Mouse (Mus musculus) left cerebral cortex, adult 9 months (tissue): ENCODE measurements around the gene Gpr158.

ENCODE experiments used
- DNase-seq, 2 experiments: peaks; one replicate each; pipeline ENCODE4 v3.0.0; 2022; ENCODE audit warnings: low spot score in 2 of 2

The Gpr158 gene

DNA sequence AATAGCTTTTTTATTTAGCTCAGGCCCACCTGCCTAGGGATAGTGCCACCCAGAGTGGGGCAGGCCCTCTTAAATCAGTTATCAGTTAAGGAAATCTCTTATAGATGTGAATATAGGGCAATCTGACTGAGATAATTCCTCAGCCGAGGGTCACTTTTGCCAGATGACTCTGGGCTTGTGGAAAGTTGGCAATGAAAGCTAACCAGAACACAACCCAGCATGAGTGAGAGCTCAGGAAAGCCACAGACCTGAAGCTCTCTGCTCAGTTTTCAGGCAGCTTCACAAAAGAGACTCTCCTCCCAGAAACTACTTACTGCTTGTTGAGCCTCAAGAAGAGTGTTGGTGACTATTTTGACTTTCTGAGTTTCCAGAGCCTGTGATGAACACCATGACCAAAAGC is 264.8 kb downstream of the Gpr158 start:
- DNase-seq: no peak

DNA sequence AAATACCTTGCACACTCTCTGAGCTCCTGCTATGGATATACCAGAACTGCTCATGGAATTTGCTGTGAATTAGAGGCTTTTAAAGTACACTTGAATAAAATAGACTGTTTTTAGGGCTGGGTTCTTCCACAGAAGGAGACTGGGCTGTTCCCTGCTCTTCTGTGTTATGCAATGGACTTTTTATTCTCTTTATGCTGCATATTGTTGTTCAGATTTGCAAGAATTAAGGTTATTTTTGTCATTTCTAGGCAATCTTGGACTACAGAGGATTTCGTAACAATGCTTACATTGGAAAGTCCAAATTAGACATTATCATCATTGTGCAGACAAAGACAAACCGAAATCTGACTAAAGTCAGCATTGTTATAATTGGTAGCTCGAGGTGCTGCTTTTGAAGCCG is 298.4 kb downstream of the Gpr158 start:
- DNase-seq: peak; percentile 24 to 33

DNA sequence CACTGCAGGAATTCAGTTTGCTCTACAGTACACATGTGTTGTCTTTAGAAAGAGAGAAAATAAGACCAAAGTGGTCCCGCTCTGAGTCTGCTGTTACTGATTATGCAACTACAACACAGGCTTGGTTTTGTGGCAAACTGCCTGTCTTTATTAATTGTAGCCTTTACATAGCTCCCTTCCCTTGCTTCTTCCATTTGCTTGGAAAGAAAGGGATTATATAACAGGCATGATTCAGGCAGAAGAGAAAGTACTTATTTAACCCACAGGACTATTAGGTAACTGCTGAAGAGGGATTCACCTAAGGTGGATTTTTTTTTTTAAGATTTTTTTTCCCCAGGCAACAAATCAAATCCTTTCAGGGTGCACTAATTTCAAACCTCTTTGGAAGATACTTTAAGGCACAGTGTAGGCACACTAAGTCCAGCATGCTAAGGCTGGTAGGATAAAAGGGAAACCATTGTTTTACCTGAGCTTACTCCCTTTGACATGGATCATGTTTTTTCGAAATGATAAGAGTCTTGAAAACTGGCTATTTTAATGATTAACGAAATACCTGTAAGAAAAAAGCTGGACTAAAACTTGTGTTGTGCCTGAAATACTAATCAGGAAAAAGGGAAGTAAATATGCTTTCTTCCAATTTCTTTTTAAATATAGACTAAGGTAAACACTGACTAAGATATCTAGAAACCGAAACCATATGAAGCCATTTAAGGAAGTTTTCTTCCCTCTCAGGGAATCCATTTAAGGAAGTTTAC is 308.9 kb downstream of the Gpr158 start:
- peak; percentile 15 to 46 for DNase-seq

DNA sequence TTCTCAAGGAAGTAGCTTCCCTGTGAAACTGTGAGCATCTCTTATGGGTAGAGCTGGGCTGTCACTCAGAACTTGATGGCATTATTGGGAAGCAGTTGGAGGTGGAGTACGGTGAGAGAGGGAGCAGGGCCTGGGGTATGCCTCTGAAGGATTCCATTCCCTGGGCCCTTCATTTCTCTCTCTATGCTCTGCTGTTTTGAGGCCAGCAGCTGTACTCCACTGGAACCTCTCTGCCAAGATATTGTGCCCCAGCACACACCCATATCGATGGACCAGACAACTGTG is 309.4 kb downstream of the Gpr158 start:
- DNase-seq: no peak

DNA sequence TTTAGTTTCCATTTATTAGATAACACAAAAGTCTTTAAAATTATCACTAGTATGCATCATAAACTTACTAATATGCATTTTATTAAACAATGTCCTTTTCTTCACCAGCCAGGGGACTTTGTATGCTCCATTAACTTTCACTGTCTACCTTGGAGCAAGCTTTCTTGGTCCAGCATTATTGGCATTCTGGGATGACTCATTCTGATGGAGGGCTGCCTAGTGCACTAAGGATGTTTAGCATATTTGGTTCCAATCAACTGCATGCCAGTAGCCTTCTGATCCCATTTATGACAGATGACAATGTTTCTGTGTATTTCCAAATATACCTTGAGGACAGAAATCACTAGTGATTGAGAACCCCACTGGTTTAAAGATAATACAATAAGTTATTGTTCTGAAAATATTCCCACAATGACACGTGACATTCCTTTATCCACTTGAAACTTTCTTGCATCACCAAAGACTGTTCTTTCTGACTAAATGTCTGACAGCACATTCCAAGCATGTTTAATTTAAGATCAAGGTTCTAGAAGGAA is 313.5 kb downstream of the Gpr158 start:
- no peak for DNase-seq

DNA sequence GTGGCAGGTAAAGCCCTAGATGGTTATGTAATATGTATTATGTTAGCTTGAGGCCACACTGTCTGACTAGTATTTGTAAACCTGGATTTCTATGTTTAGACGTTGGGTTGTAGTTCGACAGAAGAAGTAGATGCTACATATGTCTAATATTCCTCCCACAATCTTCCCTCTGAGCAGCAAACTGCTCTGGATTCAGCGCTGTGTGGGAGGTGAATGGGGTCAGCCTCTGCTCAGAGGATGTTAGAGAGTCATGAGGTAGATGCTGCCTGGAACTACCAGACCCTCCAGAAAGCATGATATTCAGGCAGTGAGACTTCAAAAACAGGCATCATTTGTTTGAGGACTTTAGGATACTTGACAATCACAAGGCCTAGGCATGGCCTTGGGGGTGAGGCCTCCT is 317.4 kb downstream of the Gpr158 start:
- DNase-seq: no peak

DNA sequence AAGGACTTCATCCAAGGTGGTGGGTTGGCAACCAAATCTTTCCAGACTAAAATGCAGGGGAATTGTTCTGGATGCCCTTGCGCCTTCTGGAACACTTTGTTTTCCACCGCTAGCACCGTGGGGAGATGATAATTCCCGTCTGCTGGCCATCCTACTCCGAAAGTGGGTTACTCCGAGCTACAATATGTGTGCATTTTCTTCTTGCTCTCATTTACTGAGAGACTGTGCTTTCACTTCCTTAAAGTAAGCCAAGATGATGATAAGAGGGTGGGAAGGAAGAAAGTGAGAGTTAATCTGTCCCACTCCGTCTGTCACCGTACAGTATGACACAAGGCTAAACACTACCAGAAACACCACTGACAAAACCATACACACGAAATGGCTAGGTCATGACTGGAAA is 325.8 kb downstream of the Gpr158 start:
- DNase-seq: no peak

DNA sequence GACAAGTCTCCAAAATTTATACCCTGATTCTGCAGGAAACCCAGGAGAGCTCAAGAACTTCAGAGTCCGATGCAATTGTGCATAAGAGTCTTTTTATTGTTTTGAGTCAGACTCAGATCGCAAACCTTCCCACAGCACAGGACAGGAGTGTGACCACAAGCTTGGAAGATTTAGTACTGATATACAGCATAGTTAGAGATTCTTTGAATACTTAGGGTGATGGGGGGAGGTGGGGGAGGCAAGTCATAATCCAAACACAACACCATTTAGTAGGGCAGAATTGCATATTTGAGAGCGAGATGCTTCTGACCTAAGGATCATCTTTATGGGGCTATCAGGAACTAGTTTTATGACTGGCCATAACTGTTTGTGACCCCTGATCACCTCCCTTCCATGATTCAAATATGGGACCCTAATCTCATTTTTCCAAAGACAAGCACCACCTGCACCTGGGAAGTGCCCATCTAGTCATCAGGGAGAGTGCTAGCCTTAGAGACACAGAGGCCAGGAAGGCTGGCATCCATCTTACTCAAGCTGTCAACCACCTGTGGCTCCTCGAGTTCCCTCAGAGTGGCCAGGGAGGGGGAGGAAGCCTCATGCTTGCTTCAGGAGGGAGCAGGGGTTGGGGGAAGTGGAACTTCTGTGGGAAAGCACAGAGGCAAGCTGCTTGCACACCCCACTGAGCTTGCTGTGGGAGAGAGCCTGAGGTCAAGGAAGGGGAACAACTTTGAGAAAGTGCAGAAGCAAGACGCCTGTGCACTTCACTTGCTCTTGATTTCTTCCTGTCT is 326.7 kb downstream of the Gpr158 start:
- DNase-seq: no peak

DNA sequence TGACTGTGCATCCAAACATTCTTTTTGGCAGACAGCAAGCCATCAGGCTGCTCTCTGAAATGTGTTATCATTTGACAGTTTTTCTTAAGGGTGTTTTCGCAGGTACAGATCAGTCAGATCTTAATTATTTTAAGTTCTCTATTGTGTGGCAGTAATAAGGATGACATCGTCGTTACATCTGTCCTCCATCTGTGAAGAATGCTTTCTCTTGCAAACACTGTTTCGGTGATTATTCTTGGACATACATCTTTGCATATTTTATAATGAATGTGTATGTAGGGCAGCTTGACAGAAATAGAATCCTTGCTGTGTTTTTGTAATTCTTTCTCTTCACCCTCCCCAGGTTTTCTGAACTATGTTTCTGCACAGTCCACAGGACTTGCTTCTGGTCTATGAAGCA is 360.7 kb downstream of the Gpr158 start:
- peak; percentile 35 to 46 for DNase-seq

DNA sequence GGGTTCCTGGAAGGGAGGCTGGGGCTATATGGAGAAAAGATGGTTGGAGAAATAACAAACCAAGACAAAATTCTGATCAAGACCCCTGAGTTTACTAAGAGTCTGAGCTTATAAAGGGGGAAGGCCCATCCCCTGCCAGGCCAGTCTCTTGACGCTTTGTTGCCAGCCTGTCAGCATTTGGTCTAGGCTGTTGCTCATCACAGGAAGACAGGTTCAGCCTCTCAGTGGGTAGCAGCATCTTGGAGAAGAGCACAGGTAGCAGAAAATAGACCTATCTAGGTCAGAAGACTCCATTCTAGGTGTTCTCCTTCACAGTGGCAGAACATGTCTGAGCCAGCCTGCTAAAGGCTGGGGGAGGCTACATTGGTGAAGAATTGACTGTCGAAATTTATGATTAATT is 416.4 kb downstream of the Gpr158 start:
- DNase-seq: no peak

DNA sequence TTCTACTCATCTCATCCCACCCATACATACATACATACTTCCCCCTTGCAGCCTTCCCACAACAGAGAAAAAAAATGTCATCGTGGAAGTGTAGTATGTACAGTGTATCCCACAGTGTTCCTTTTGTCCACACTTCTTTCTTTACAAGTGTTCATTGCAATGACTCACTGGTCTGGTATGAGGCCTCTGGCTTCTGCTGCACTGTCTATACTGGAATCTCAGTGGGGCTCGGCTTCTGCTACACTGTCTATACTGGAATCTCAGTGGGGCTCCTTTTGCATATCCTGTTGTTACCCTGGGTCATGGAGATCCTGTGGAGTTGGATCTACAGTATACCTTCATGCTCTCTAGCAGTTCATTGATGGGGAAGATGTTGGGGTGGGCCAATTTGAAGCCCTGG is 425.8 kb downstream of the Gpr158 start:
- DNase-seq: no peak

DNA sequence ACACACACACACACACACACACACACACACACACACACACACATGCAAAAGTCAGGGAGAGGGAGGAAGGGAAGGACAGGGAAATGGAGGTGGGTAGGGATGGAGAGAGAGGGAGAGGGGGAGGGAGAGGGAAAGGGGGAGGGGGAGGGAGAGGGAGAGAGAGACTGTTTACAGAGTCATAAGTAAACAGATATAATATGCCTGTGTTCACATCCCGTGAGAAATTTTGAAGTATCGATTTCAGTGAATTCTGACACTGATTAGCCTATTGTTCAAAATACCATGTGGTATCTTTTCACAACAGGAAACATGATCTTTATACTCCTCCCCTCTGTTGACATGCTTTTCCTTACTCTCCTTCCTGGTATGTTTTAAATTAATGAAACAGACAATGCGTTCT is 432.3 kb downstream of the Gpr158 start:
- DNase-seq: no peak

DNA sequence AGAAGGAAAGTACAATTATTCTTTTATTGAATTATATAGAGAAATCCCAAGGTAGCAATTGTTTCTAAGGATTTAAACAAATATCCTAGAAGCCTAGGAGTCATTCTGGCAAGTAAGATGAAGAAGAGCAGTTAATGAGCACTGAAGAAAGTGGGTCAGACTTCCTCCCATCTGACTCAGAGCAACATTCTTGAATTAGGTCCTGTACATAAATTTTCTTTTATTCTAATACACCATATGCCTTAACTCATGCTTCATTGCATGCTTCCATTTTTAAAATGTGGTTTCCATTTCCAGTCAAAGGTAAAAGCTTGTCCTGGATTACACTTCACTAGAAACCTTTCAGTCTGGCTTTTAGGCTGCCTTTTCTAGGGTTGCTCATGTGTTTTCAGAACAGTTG is 432.7 kb downstream of the Gpr158 start:
- DNase-seq: no peak

DNA sequence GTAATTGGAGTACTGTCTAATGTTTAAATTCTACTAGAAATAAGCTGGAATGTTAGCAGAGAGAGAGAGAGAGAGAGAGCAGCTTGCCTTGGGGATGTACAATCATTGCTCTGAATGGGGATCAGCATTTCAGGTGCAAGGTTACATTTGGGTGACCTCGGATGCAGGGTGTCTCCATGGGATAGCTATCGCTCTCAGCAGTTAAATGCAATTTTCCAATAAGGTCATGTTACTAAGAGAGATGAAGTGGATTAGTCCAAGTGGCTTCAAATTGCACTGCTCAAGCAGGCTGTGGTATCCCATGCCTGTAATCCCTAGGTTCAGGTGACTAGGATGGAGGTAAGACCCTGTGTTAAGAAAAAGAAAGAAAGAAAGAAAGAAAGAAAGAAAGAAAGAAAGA is 441.2 kb downstream of the Gpr158 start:
- DNase-seq: no peak

DNA sequence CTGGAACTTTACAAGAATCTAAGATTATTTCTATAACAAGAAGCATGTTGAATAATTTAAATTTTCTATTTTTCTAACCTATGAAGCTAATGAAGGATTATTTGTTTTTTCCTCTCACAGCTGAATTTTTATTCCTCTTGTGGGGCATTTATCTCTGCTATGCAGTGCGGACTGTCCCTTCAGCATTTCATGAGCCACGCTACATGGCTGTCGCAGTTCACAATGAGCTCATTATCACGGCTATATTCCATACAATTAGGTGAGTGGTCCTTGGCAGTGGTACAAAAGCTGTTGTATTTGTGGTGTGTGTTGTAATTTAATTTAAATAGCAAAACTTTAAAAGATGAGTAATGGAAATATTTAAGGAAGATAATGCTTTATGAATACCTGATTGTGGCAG is 443.1 kb downstream of the Gpr158 start:
- DNase-seq: no peak

DNA sequence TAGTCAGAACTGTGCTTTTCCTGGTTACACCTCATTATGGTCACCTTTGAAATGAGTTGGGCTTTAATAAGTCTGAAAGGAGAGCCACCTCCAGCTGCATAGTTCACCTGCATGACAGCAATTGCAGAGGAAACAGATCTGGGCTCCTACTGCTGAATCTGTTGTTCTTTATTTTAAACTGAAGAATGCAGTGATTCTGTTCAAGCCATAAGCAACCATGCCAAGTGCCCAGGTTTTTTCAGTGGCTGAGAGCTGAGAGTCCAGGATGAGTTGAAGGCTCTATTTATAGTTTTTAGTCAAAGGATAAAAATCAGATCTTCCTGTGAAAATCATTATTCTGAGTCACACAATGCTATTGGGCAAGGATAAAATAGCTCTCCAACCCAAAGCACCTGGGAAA is 496.7 kb downstream of the Gpr158 start:
- DNase-seq: no peak
